Mouse (Mus musculus) kidney, adult 2 months (tissue): Measurements from ENCODE around the gene Tcf19. TPM values are rescaled to one million over a fixed set of nuclear protein-coding genes. Genes with fewer than 3 reads are reported as not detected.
"Not testable (repeated sequence)": the region's sequence is repeated elsewhere in the genome, so short reads cannot be mapped to it uniquely, and the experiment has no call there.

Source experiments
- DNase-seq: peaks from one replicate; pipeline ENCODE4 v3.0.0; 2021
- H3K27ac ChIP-seq: fragments of 200-500 bp; 2 replicates; pipeline ENCODE4 v1.5.1; 2012; ENCODE audit warnings: low read depth, low read length, control low read depth, inconsistent platforms; ENCODE audit not compliant: insufficient read depth
- H3K27me3 ChIP-seq: fragments of 200-500 bp; replicated peaks from 2 replicates; pipeline ENCODE4 v1.6.1; 2012; ENCODE audit warnings: mild to moderate bottlenecking, moderate library complexity, low read length, inconsistent platforms; ENCODE audit not compliant: control insufficient read depth, insufficient read depth
- H3K36me3 ChIP-seq: fragments of 200-500 bp; 2 replicates; pipeline ENCODE4 v1.6.1; 2012; ENCODE audit warnings: mild to moderate bottlenecking, moderate library complexity, low read length, inconsistent platforms; ENCODE audit not compliant: control insufficient read depth, insufficient read depth
- H3K4me1 ChIP-seq: fragments of 200-500 bp; 2 replicates; pipeline ENCODE4 v1.6.1; 2011; ENCODE audit warnings: low read length; ENCODE audit not compliant: control insufficient read depth, insufficient read depth
- H3K4me3 ChIP-seq: fragments of 200-500 bp; 2 replicates; pipeline ENCODE4 v1.5.1; 2011; ENCODE audit warnings: mild to moderate bottlenecking, low read depth, low read length, control low read depth; ENCODE audit not compliant: insufficient read depth
- CTCF ChIP-seq: fragments of 200-500 bp; conservative IDR thresholded peaks from 2 replicates; pipeline ENCODE4 v1.5.1; 2011; ENCODE audit warnings: low read depth, mild to moderate bottlenecking, control low read depth, low read length, moderate library complexity, mixed read lengths; ENCODE audit not compliant: insufficient read depth, insufficient read length
- POLR2A ChIP-seq: fragments of 200-500 bp; IDR thresholded peaks from one replicate; pipeline ENCODE4 v1.6.1; 2011; ENCODE audit warnings: low read depth, low read length, control low read depth
- WGBS: fragments of 180-500 bp; shearing (Covaris S2); methylation state at CpG from one replicate; pipeline ENCODE4 v1.1.7; 2018; 5-methylcytosine and 5-hydroxymethylcytosine counted together
- polyA plus RNA-seq: library from polyadenylated mRNA; depleted of rRNA; stranded (reverse); fragments of >200 nt; gene quantifications from 2 replicates; pipeline ENCODE4 v1.2.3, GENCODE M21; 2012

Gene Tcf19
- polyA plus RNA-seq, 1 experiment, result 5.6 TPM

DNA sequence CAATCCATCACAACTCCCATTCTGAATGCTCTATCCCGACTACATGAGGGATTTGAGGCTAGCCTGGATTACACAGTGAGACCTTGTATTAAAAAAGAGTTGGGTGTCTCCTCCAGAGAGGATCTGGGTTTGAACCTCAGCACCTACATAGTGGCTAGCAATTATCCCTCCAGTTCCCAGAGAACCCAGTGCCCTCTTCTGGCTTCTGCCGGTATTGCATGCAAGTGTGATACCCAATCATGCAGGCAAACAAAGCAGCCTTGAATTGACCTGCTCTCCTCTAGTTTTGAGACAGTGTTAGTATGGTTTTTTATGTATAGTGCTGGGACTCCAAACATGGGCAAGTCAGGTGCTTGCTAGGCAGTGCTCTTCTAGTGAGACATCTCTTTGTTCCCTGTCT, 2.7 kb downstream of the Tcf19 start:
- Histone ChIP-seq H3K4me1 (no peaks in the 10 kb centered on the region; the same call in 1 of the 2 replicates), H3K27me3 (no peaks in the 10 kb centered on the region), H3K4me3 (no peak overlapping the region), H3K27ac (no peak overlapping the region), H3K36me3 (no peaks in the 10 kb centered on the region)
- peak; percentile 80 for DNase-seq
- TF ChIP-seq CTCF, result peak; percentile 78
- no peak for TF ChIP-seq POLR2A
- WGBS, result 18% methylated on average over 2 of the region's 2 CpGs

DNA sequence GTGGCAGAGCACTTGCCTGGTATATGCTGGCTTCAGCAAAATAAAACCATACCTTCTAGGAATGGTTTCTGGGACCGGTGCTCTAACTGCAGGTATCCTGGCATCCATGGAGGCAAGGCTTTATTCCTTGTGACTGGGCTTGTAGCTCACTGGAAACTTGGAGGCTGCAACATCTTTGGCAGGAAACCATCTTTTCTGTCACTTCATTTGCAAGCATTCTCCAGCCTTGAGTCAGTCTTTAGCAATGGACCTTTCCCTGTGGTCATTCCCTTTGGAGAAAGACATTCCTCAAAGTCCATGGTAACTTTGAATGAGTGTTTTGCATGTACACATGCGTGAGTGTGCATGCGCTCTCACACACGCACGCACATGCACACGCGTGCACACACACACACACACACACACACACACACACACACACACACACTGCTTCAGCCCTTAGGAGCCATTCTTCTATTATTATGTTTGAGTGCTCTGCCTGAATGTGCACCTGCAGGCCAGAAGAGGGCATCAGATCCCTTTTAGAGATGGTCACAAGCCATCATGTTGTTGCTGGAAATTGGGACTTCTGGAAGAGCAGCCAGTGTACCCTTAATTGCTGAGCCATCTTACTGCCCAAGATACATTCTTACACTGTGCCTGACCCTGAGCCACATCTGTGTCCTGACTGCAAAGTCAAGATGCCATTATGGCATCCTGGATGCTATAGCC, 3.6 kb downstream of the Tcf19 start:
- no peaks in the 10 kb centered on the region for H3K36me3 ChIP-seq
- TF ChIP-seq POLR2A (no peak), CTCF (peak; percentile 47)
- 94% methylated on average over 7 of the region's 7 CpGs for WGBS

DNA sequence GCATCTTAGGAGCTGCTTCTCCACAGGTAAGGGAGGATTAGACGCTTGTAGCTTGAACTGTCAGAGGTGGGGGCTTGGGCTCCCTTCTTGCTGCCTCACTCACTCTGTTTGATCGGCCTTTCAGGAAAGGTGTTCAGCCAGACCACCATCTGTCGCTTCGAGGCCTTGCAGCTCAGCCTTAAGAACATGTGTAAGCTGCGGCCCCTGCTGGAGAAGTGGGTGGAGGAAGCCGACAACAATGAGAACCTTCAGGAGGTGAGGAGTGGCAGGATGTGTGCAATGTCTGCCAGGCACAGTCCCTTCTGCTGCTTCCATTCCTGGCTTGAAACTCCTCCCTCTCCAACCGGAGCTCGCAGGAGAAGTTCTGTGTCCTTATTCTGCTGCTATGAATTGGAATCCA, 7.3 kb downstream of the Tcf19 start:
- Histone ChIP-seq H3K4me1 (no peaks in the 10 kb centered on the region), H3K4me3 (no peak overlapping the region), H3K36me3 (no peaks in the 10 kb centered on the region), H3K27ac (no peak overlapping the region), H3K27me3 (no peaks in the 10 kb centered on the region)
- 27% methylated on average over 8 of the region's 8 CpGs for WGBS
- no peak for DNase-seq
- TF ChIP-seq POLR2A (no peak), CTCF (peak; percentile 39; the same call in 1 of the 2 replicates)

More for the DNA sequence above, 3.6 kb downstream of the Tcf19 start:
- Histone ChIP-seq H3K4me1 (no peaks in the 10 kb centered on the region; the same call in 1 of the 2 replicates), H3K27me3 (no peaks in the 10 kb centered on the region), H3K27ac (no peak overlapping the region), H3K4me3 (no peak overlapping the region)
- DNase-seq, result no peak

DNA sequence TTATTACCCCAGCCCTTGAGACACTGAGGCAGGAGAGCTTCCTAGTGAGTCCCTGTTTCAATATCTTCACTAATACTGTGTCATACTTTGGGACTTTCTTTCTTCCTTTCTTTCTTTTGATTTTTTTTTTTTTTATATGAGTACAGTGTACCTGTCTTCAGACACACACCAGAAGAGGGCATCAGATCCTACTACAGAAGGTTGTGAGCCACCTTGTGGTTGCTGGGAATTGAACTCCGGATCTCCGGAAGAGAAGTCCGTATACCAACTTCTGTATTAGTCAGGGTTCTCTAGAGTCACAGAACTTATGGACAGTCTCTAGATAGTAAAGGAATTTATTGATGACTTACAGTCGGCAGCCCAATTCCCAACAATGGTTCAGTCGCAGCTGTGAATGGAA, 8.3 kb downstream of the Tcf19 start:
- H3K27me3 ChIP-seq, H3K4me3 ChIP-seq, H3K36me3 ChIP-seq, DNase-seq, H3K27ac ChIP-seq, H3K4me1 ChIP-seq: not testable (repeated sequence)
- 82% methylated on average over 5 of the region's 5 CpGs for WGBS

DNA sequence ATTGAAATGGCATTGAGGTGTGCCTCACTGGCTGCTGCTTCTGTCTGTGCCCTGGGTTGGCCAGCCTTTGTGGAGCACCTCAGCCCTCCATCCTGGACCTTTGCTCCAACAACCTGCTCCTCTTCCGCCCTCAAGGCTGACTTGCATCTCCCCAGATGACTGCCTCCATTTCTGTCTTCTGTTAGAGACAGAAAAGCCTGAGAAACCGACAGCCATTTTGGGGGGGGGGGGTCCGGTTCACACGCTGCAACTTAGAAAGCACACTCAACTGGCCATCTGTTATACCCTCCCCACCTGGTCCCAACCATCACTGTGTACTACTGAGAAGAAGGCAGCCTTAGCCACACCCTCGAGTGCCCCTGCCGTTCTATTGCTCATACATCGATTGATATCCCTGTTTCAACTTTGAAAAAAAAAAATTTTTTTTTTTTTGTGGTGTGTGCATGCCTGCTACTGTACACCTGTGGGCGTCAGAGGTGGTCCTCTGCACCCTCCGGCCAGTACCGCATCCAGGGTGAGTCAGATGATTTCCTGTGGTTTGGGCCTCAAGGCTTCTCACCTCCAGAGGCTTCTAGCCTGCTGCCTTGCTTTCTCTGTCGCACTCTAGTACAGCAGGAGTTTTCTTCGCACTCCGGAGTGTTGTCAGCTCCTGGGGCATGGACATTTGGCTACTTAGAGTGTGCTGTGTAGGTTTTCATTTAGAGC, 8.9 kb downstream of the Tcf19 start:
- TF ChIP-seq POLR2A, result no peak
- TF ChIP-seq CTCF, result no peak
- Histone ChIP-seq H3K4me1 (no peaks in the 10 kb centered on the region), H3K4me3 (no peak overlapping the region), H3K27me3 (no peaks in the 10 kb centered on the region), H3K36me3 (no peaks in the 10 kb centered on the region), H3K27ac (no peak overlapping the region)
- no peak for DNase-seq
- 43% methylated on average over 13 of the region's 13 CpGs for whole genome bisulfite sequencing

DNA sequence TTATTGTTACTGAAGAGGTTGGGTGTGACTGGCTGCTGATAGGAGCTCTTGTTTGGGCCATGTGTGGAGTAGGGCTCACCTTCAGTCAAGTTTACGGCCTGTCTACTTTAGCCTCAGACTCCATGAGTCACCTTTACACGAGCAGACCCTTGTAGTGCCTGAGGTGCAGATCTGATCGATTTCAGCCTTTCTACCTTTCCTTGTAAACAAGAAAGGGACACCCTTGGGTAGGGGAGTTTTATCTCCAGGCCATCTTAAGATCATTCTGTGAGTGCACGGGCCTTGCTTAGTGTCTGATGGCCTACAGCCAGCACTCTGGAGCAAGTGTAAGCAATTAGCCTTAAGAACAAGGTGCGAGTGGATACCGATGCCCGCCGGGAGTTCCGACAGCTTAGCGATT, 9.7 kb downstream of the Tcf19 start:
- Histone ChIP-seq H3K4me1 (no peaks in the 10 kb centered on the region), H3K27ac (no peak overlapping the region), H3K36me3 (no peaks in the 10 kb centered on the region), H3K27me3 (no peaks in the 10 kb centered on the region), H3K4me3 (no peak overlapping the region)
- TF ChIP-seq CTCF (no peak), POLR2A (no peak)
- WGBS, result 40% methylated on average over 10 of the region's 10 CpGs
- no peak for DNase-seq

DNA sequence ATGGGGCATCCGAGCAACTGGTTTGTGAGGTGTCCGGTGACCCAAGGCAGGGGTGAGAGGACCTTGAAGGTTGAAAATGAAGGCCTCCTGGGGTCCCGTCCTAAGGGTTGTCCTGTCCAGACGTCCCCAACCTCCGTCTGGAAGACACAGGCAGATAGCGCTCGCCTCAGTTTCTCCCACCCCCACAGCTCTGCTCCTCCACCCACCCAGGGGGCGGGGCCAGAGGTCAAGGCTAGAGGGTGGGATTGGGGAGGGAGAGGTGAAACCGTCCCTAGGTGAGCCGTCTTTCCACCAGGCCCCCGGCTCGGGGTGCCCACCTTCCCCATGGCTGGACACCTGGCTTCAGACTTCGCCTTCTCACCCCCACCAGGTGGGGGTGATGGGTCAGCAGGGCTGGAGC, 10.8 kb downstream of the Tcf19 start, which contains the start of gene Pou5f1:
Pou5f1 (plus strand) TSS at position 243 of the 400 bp plus-strand sequence.
- Histone ChIP-seq H3K27ac (no peak within 1 kb of the TSS), H3K4me3 (no peak within 1 kb of the TSS), H3K36me3 (no peaks in the 10 kb centered on the region), H3K27me3 (no peaks in the 10 kb centered on the region), H3K4me1 (no peaks in the 10 kb centered on the region)
- 74% methylated on average over 13 of the region's 13 CpGs for WGBS
- TF ChIP-seq CTCF (no peak), POLR2A (no peak)
- DNase-seq, result no peak
